Mouse (Mus musculus) left cerebral cortex, postnatal 36 days (tissue): ENCODE measurements at regions not wholly inside any gene's neighbourhood (a gene's known extent, or its start where the extent isn't known, plus 50 kb on each side); places are given as distances from the start of the nearest gene placed in this dataset.
A peak's percentile ranks its signal among the peaks of the same experiment; 100 is the strongest.

Experiments used
- DNase-seq, 2 experiments: peaks; one replicate each; pipeline ENCODE4 v3.0.0; 2021 to 2022; ENCODE audit warnings: low spot score in 2 of 2, mixed read lengths in 1 of 2
- intact Hi-C: fragments of 180-260 bp; cut with DNase I; formaldehyde crosslinking; loops from one replicate; pipeline ENCODE4 v1.15.1; 2025

DNA sequence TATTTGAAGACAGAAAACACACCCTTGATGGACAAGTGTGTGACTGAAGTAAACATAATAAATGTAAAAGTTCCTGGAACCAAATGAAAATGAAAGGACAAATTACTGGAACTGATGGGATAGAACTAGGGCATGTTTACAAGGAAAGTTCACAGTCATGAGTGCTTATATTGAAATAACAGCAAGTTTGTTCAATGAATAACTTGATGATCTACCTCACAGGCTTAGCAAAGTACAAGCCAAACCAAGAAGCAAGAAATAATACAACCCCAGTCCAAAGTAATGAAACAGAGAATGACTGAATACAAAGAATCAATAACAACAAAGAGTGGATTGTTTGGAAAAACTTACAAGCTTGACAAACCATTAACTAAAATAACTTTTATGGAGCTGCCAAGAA is 56.2 kb downstream of the Gm379 start:
- DNase-seq = no peak
- intact Hi-C loops = no loop called here

- intact Hi-C loops = loop anchor here (10.0 kb wide), 1 partner anchor 45 kb away; no protein-coding TSS in a partner anchor
These were observed 64.7 kb downstream of the Gm379 start for GRCm38 (mm10) chrX:108599906-108600468.

GRCm38 (mm10) chrX:108561977-108562376 is 102.7 kb downstream of the Gm379 start:
- DNase-seq = no peak
- intact Hi-C loops = no loop called here

More at GRCm38 (mm10) chrX:108599906-108600468, 64.7 kb downstream of the Gm379 start:
- DNase-seq = no peak

- intact Hi-C loops = no loop called here
- DNase-seq = no peak
These were observed 121.5 kb downstream of the Gm379 start for GRCm38 (mm10) chrX:108543149-108543548.

DNA sequence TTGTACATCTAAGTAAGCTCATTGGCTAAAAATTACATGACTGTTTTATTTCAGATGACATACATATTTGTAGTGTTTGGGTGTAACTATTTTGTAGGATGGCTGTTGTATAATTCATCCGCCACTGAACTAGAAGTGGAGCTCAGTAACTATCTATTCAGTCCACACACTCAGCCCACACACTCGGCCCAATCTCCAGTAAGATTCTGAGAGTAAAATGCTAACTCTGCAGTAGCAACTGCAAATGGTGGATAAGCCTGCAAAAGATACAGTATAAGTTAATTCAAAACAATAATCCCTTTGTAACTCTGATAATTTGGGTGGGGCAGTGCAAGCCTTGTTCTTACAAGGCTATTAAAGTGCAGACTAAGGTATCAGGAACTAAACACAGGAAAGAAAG is 123.3 kb downstream of the Gm379 start:
- intact Hi-C loops = no loop called here
- DNase-seq = no peak

- intact Hi-C loops = loop anchor here (5.0 kb wide), 1 partner anchor 720 kb away; the partner anchor contains the start of gene 2610002M06Rik
- peak in 1 of 2 experiments; percentile 12 for DNase-seq
These were observed 127.7 kb downstream of the Gm379 start for GRCm38 (mm10) chrX:108536995-108537394.
